Mouse (Mus musculus) brain, embryonic 14.5 days (tissue): Measurements from ENCODE around the gene Sap25.

Experiments used
- CTCF ChIP-seq: fragments of 200-500 bp; IDR thresholded peaks from 2 replicates; pipeline ENCODE4 v1.5.1; 2012; ENCODE audit warnings: inconsistent platforms, mild to moderate bottlenecking, moderate library complexity, borderline replicate concordance; ENCODE audit not compliant: insufficient read depth, insufficient read length; ENCODE audit errors: extremely low read depth
- POLR2A ChIP-seq: fragments of 200-500 bp; IDR thresholded peaks from 2 replicates; pipeline ENCODE4 v1.6.1; 2012; ENCODE audit warnings: mild to moderate bottlenecking, inconsistent platforms, borderline replicate concordance; ENCODE audit not compliant: poor library complexity, insufficient read depth, insufficient read length, severe bottlenecking; ENCODE audit errors: extremely low read depth

DNA sequence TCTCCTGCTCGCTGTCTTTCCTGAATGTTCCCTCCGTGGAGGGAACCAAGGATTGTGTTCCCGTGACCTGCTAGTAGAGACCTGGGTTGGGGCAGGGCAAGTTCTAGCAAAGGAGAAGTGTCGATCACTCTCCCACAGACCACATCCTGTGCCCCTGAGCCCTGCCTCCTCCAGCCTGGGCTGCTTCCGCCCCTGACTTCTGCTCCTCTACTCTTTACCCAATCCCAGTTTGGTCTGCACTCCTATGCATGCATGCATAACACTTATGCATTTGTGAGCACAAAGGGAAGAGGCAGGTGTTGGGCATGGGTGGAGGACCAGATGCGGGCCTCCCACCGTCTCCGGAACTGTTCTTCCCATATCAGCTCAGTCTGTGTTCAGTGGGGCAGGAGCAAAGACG is 10.0 kb upstream of the Sap25 start:
- TF ChIP-seq POLR2A = no peak
- no peak for TF ChIP-seq CTCF
